Mouse (Mus musculus): ENCODE measurements around the gene Snrpd3. TPM values are rescaled to one million over a fixed set of nuclear protein-coding genes. Genes with fewer than 3 reads are reported as not detected.
"Not testable (repeated sequence)": the region's sequence is repeated elsewhere in the genome, so short reads cannot be mapped to it uniquely, and the experiment has no call there.

The Snrpd3 gene
- polyA plus RNA-seq, 1 experiment from 2014 or later = 144 TPM

DNA sequence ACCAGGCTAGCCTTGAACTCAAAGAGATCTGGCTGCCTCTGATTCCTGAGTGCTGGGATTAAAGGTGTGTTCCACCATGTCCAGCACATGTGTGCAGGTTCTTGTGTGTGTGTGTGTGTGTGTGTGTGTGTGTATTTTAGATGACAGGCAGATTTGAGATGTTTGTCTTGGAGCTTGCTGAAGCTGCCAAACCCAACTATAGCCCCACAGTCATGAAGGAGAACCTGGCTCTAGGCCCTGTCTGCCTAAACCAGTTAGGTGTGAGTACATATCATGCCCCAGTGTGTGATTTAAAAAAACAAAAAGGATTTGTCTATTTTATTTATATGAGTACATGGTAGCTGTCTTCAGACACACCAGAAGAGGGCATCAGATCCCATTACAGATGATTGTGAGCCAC, 21.4 kb upstream of the Snrpd3 start:
- no peak overlapping the region for H3K4me2 ChIP-seq (ENCODE audit: low read depth, low read length)
- H3K9me3 ChIP-seq (ENCODE audit: control insufficient read depth, low read length) = no peaks in the 10 kb centered on the region
- no peaks in the 10 kb centered on the region for H3K36me3 ChIP-seq (ENCODE audit: control insufficient read depth, insufficient read depth, low read length)
- no peak overlapping the region for H3K9ac ChIP-seq (ENCODE audit: low read depth, low read length)
- H3K27me3 ChIP-seq (replicated peaks; ENCODE audit: control insufficient read depth, insufficient read depth, low read length) = no peaks in the 10 kb centered on the region
- H3K4me1 ChIP-seq (ENCODE audit: control insufficient read depth, insufficient read depth, low read length) = peaks cover 3% of the 10 kb centered on the region
- ATAC-seq = no peak
- no peak overlapping the region for H3K4me3 ChIP-seq (ENCODE audit: low read length)
- no peak overlapping the region for H3K27ac ChIP-seq (ENCODE audit: low read length)

DNA sequence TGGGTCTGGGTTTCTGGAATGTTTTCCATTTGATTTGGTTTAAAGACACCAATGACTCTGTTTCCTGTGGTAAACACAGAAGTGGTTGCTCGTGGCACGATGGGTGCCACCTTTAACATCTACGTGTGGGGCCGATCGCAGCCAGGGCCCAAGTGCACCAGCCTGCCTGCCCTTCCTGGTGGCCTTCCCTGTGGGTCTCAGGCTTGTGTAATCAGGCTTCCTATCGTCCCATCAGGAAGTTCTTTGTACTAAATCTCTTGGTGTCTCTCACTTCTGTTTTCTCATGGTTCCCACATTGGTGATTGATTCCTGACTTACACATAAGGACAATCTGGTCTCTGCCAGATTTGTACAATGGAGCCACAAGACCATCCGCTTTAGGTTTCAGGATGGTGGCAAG, 18.1 kb upstream of the Snrpd3 start:
- H3K27me3 ChIP-seq (replicated peaks; ENCODE audit: control insufficient read depth, insufficient read depth, low read length); H3K4me2 ChIP-seq (ENCODE audit: low read depth, low read length); H3K4me1 ChIP-seq (ENCODE audit: control insufficient read depth, insufficient read depth, low read length); ATAC-seq; H3K27ac ChIP-seq (ENCODE audit: low read length); H3K4me3 ChIP-seq (ENCODE audit: low read length); H3K36me3 ChIP-seq (ENCODE audit: control insufficient read depth, insufficient read depth, low read length); H3K9ac ChIP-seq (ENCODE audit: low read depth, low read length); H3K9me3 ChIP-seq (ENCODE audit: control insufficient read depth, low read length): not testable (repeated sequence)
- 89% methylated on average over 7 of the region's 7 CpGs for WGBS

- Histone ChIP-seq H3K4me1 (ENCODE audit: control insufficient read depth, insufficient read depth, low read length) (peaks cover 3% of the 10 kb centered on the region), H3K27ac (ENCODE audit: low read length) (peak overlapping the region; percentile 27; the same call in 1 of the 2 replicates), H3K4me3 (ENCODE audit: low read length) (no peak overlapping the region), H3K9ac (ENCODE audit: low read depth, low read length) (no peak overlapping the region), H3K36me3 (ENCODE audit: control insufficient read depth, insufficient read depth, low read length) (no peaks in the 10 kb centered on the region), H3K9me3 (ENCODE audit: control insufficient read depth, low read length) (no peaks in the 10 kb centered on the region), H3K4me2 (ENCODE audit: low read depth, low read length) (no peak overlapping the region), H3K27me3 (replicated peaks; ENCODE audit: control insufficient read depth, insufficient read depth, low read length) (no peaks in the 10 kb centered on the region)
- 43% methylated on average over 3 of the region's 3 CpGs for WGBS
- peak; percentile 44 for ATAC-seq
These were observed 17.6 kb upstream of the Snrpd3 start for GRCm38 (mm10) chr10:75499791-75500190.

- WGBS = 33% methylated on average over 7 of the region's 7 CpGs
- peaks cover 3% of the 10 kb centered on the region for H3K4me1 ChIP-seq (ENCODE audit: control insufficient read depth, insufficient read depth, low read length)
- H3K36me3 ChIP-seq (ENCODE audit: control insufficient read depth, insufficient read depth, low read length) = no peaks in the 10 kb centered on the region
- no peak overlapping the region; the same call in 1 of the 2 replicates for H3K27ac ChIP-seq (ENCODE audit: low read length)
- ATAC-seq = peak; percentile 60
- no peaks in the 10 kb centered on the region for H3K9me3 ChIP-seq (ENCODE audit: control insufficient read depth, low read length)
- no peaks in the 10 kb centered on the region for H3K27me3 ChIP-seq (replicated peaks; ENCODE audit: control insufficient read depth, insufficient read depth, low read length)
- H3K4me3 ChIP-seq (ENCODE audit: low read length) = no peak overlapping the region
- H3K9ac ChIP-seq (ENCODE audit: low read depth, low read length) = no peak overlapping the region
- H3K4me2 ChIP-seq (ENCODE audit: low read depth, low read length) = no peak overlapping the region
These were observed 17.0 kb upstream of the Snrpd3 start for GRCm38 (mm10) chr10:75500345-75500744.

DNA sequence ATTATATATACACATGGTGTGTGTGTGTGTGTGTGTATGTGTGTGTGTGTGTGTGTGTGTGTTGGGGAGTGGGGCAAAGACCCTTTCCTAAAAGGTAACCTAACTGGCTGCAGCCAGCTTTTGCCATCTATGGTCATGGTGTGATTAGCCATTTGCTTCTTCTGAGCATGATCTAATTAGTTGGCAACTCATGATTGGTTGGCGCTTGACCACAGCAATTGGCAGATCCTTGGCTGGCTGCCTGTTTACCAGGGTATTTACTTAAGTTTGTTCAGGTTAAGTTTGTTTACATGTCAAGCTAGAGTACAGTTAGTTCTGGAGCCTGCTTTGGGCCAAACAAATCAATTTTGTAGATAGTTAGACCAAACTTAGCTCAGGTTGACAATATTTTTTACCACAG, 15.7 kb upstream of the Snrpd3 start:
- ATAC-seq = no peak
- peaks cover 3% of the 10 kb centered on the region for H3K4me1 ChIP-seq (ENCODE audit: control insufficient read depth, insufficient read depth, low read length)
- H3K27ac ChIP-seq (ENCODE audit: low read length) = no peak overlapping the region
- no peak overlapping the region for H3K4me2 ChIP-seq (ENCODE audit: low read depth, low read length)
- H3K36me3 ChIP-seq (ENCODE audit: control insufficient read depth, insufficient read depth, low read length) = no peaks in the 10 kb centered on the region
- H3K9ac ChIP-seq (ENCODE audit: low read depth, low read length) = no peak overlapping the region
- 100% methylated on average over 1 of the region's 1 CpGs for WGBS
- no peaks in the 10 kb centered on the region for H3K9me3 ChIP-seq (ENCODE audit: control insufficient read depth, low read length)
- H3K4me3 ChIP-seq (ENCODE audit: low read length) = no peak overlapping the region
- H3K27me3 ChIP-seq (replicated peaks; ENCODE audit: control insufficient read depth, insufficient read depth, low read length) = no peaks in the 10 kb centered on the region

GRCm38 (mm10) chr10:75503692-75504091, 13.7 kb upstream of the Snrpd3 start:
- Histone ChIP-seq H3K9me3 (ENCODE audit: control insufficient read depth, low read length) (no peaks in the 10 kb centered on the region), H3K4me1 (ENCODE audit: control insufficient read depth, insufficient read depth, low read length) (peaks cover 3% of the 10 kb centered on the region), H3K4me2 (ENCODE audit: low read depth, low read length) (no peak overlapping the region), H3K4me3 (ENCODE audit: low read length) (no peak overlapping the region), H3K36me3 (ENCODE audit: control insufficient read depth, insufficient read depth, low read length) (peaks cover 7% of the 10 kb centered on the region), H3K27me3 (replicated peaks; ENCODE audit: control insufficient read depth, insufficient read depth, low read length) (no peaks in the 10 kb centered on the region), H3K27ac (ENCODE audit: low read length) (no peak overlapping the region), H3K9ac (ENCODE audit: low read depth, low read length) (no peak overlapping the region)
- no peak for ATAC-seq
- WGBS = 93% methylated on average over 7 of the region's 7 CpGs

DNA sequence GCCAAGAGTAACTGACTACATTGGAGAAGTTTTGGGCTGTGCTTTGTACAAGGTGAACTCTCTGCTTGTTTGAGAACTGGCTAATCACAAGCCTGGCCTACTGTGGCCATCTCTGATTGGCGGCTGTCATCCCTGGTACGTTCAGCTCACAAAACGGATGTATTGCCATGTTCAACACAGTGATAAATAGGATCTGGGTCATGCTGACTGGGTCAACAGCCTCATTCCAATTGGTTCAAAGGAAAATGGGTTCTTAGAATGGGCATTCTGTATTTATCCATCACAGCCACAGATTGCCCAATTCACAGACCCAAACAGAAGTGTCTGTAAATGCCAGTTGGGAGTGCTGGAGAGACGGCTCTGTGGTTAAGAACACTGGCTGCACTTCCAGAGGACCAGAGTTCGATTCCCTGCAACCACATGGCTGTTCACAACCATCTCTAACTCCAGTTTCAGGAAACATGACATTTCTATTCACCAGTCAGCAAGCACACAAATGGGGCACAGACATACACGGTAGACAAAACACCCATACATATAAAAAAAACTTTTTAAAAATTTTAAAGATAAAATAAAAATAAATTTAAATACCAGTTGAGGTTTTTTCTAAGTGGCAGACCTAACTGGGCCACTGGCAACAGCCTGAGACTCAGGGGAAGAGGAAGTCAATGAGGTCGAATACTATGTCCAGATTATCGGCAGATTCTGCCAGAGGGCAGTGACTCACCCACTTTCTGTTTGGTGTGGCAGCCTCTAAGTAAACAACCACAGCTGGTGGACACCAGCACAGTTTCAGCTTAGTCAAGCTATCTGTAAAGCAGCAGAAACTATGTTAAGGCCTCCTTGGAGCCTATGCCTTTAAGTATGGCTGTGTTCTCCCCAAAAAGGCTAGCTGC, 12.9 kb upstream of the Snrpd3 start:
- no peak overlapping the region for H3K4me2 ChIP-seq (ENCODE audit: low read depth, low read length)
- H3K9me3 ChIP-seq (ENCODE audit: control insufficient read depth, low read length) = no peaks in the 10 kb centered on the region
- no peak overlapping the region for H3K4me3 ChIP-seq (ENCODE audit: low read length)
- peak; percentile 47 for ATAC-seq
- H3K36me3 ChIP-seq (ENCODE audit: control insufficient read depth, insufficient read depth, low read length) = peaks cover 15% of the 10 kb centered on the region
- 75% methylated on average over 8 of the region's 8 CpGs for WGBS
- no peaks in the 10 kb centered on the region for H3K27me3 ChIP-seq (replicated peaks; ENCODE audit: control insufficient read depth, insufficient read depth, low read length)
- H3K9ac ChIP-seq (ENCODE audit: low read depth, low read length) = no peak overlapping the region
- H3K27ac ChIP-seq (ENCODE audit: low read length) = peak overlapping the region; percentile 60; the same call in 1 of the 2 replicates
- peaks cover 3% of the 10 kb centered on the region for H3K4me1 ChIP-seq (ENCODE audit: control insufficient read depth, insufficient read depth, low read length)

- H3K4me3 ChIP-seq (ENCODE audit: low read length) = no peak overlapping the region
- 52% methylated on average over 3 of the region's 3 CpGs for WGBS
- ATAC-seq = peak; percentile 79
- no peak overlapping the region for H3K4me2 ChIP-seq (ENCODE audit: low read depth, low read length)
- H3K4me1 ChIP-seq (ENCODE audit: control insufficient read depth, insufficient read depth, low read length) = peaks cover 3% of the 10 kb centered on the region; the same call in 1 of the 2 replicates
- H3K27me3 ChIP-seq (replicated peaks; ENCODE audit: control insufficient read depth, insufficient read depth, low read length) = no peaks in the 10 kb centered on the region
- no peak overlapping the region for H3K9ac ChIP-seq (ENCODE audit: low read depth, low read length)
- peak overlapping the region; percentile 60 for H3K27ac ChIP-seq (ENCODE audit: low read length)
- no peaks in the 10 kb centered on the region for H3K9me3 ChIP-seq (ENCODE audit: control insufficient read depth, low read length)
- H3K36me3 ChIP-seq (ENCODE audit: control insufficient read depth, insufficient read depth, low read length) = peaks cover 21% of the 10 kb centered on the region
These were observed 12.2 kb upstream of the Snrpd3 start for GRCm38 (mm10) chr10:75505130-75505495.

DNA sequence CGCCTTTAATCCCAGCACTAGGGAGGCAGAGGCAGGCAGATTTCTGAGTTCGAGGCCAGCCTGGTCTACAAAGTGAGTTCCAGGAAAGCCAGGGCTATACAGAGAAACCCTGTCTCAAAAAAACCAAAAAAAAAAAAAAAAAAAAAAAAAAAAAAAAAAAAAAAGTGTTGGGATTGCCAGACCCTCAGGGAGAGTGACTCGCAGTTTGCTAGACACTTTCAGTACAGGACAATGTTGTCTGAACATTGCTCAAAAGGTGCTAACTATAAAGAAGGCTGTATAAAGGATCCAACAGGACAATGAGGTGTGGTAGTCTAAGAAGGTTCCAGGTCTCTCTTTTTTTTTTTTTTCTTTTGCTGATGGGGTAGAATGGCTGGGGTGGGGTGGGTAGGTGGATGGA, 11.4 kb upstream of the Snrpd3 start:
- 89% methylated on average over 3 of the region's 3 CpGs for WGBS
- not testable (repeated sequence) for H3K27me3 ChIP-seq (replicated peaks; ENCODE audit: control insufficient read depth, insufficient read depth, low read length); H3K4me2 ChIP-seq (ENCODE audit: low read depth, low read length); ATAC-seq; H3K9me3 ChIP-seq (ENCODE audit: control insufficient read depth, low read length); H3K4me3 ChIP-seq (ENCODE audit: low read length); H3K9ac ChIP-seq (ENCODE audit: low read depth, low read length); H3K27ac ChIP-seq (ENCODE audit: low read length); H3K4me1 ChIP-seq (ENCODE audit: control insufficient read depth, insufficient read depth, low read length)
- peaks cover 28% of the 10 kb centered on the region for H3K36me3 ChIP-seq (ENCODE audit: control insufficient read depth, insufficient read depth, low read length)
